Mouse (Mus musculus): ENCODE measurements around the gene Pdlim4.

DNA sequence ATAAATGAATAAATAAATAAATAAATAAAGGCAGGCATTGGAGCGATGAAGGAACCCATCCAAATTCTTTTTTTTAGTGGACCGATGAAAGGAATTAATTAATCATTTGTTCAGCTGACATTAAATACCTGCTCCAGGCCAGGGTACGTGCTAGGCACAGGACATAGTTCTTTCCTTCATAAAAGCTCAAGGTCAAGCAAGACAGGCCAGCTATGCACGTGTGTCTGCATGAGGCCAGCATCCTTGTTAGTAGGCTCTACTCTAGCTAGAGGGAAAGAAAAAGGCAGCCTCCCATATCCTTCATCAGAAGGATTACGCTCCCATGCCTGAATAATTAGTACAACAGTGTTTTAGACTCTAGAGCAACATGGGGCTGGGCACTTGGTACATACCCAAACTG lies 55.9 kb downstream of the Pdlim4 start:
- no peak for TF ChIP-seq CTCF (IDR thresholded peaks at IDR 0.05; ENCODE audit: control insufficient read depth, insufficient read depth, insufficient replicate concordance, low read depth, low read length)
- TF ChIP-seq POLR2A (IDR thresholded peaks at IDR 0.05; ENCODE audit: control insufficient read depth, low read depth, low read length): no peak
